Mouse (Mus musculus): ENCODE data around the gene Tbxas1.

DNA sequence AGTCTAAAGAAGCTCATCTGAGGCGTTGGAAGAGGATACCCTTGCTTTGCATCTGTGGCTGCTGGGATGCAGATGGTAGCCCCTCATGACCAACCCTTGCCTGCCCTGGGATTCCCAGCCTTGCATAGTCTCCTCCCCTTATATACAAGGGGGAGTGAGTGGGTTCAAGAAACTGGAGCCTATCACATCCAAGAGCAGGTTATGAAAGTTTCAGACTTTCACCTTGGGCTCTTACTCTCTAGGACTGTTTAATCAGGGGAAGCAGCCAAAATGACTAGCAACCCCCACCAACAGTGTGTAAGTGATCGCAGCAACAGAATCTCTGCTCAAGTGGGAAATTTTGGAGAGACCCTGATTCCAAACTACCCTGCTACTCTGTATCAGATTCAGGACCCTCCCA lies 60.8 kb downstream of the Tbxas1 start:
- TF ChIP-seq CTCF (conservative IDR thresholded peaks at IDR 0.05; ENCODE audit: low read length) = no peak
- TF ChIP-seq NANOG (IDR thresholded peaks at IDR 0.05; ENCODE audit: borderline replicate concordance, low read length) = no peak
- TF ChIP-seq POU5F1 (IDR thresholded peaks at IDR 0.05; ENCODE audit: borderline replicate concordance, low read length) = no peak
